Mouse (Mus musculus): ENCODE data around the gene Alkbh1.

Gene Alkbh1

GRCm38 (mm10) chr12:87416690-87417089 lies 27.1 kb downstream of the Alkbh1 start:
- peak; percentile 27 for DNase-seq

GRCm38 (mm10) chr12:87415358-87415757 lies 28.5 kb downstream of the Alkbh1 start:
- no peak for DNase-seq

- DNase-seq, result peak; percentile 52
These were observed 30.5 kb downstream of the Alkbh1 start for GRCm38 (mm10) chr12:87413179-87413790.

- no peak for DNase-seq
These were observed 32.8 kb downstream of the Alkbh1 start for GRCm38 (mm10) chr12:87410999-87411398.

- no peak for DNase-seq
These were observed 34.7 kb downstream of the Alkbh1 start for GRCm38 (mm10) chr12:87409123-87409522.

GRCm38 (mm10) chr12:87407869-87408605 lies 35.8 kb downstream of the Alkbh1 start:
- no peak for DNase-seq

GRCm38 (mm10) chr12:87405721-87406120 lies 38.1 kb downstream of the Alkbh1 start:
- DNase-seq, result no peak

- DNase-seq, result no peak
These were observed 38.7 kb downstream of the Alkbh1 start for GRCm38 (mm10) chr12:87405165-87405564.

GRCm38 (mm10) chr12:87401883-87402282 lies 41.9 kb downstream of the Alkbh1 start:
- DNase-seq, result no peak

- DNase-seq, result no peak
These were observed 44.5 kb downstream of the Alkbh1 start for GRCm38 (mm10) chr12:87399119-87399819.

- DNase-seq, result no peak
These were observed 45.9 kb downstream of the Alkbh1 start for GRCm38 (mm10) chr12:87397811-87398417.

GRCm38 (mm10) chr12:87397126-87397525 lies 46.7 kb downstream of the Alkbh1 start:
- no peak for DNase-seq

- no peak for DNase-seq
These were observed 49.5 kb downstream of the Alkbh1 start for GRCm38 (mm10) chr12:87394316-87394715.

- DNase-seq, result no peak
These were observed 50.2 kb downstream of the Alkbh1 start for GRCm38 (mm10) chr12:87393447-87394145.

GRCm38 (mm10) chr12:87391355-87391754 lies 52.5 kb downstream of the Alkbh1 start:
- DNase-seq, result no peak

- peak; percentile 7 for DNase-seq
These were observed 54.6 kb downstream of the Alkbh1 start for GRCm38 (mm10) chr12:87389231-87389630.

- peak; percentile 99 for DNase-seq
These were observed 55.6 kb downstream of the Alkbh1 start, which contains the start of gene Sptlc2 for GRCm38 (mm10) chr12:87388122-87388774. Gene Sptlc2, minus strand, starts transcription at chr12:87388355.

- DNase-seq, result peak; percentile 52
These were observed 56.4 kb downstream of the Alkbh1 start for GRCm38 (mm10) chr12:87387171-87388121.

GRCm38 (mm10) chr12:87385051-87385450 lies 58.8 kb downstream of the Alkbh1 start:
- no peak for DNase-seq

- DNase-seq, result no peak
These were observed 62.5 kb downstream of the Alkbh1 start for GRCm38 (mm10) chr12:87381380-87381682.
